Mouse (Mus musculus) myocyte (in vitro differentiated cells): ENCODE data around the gene Prss57. TPM values are rescaled to one million over a fixed set of nuclear protein-coding genes. Genes with fewer than 3 reads are reported as not detected.

Source experiments
- H3K27me3 ChIP-seq: one replicate; pipeline ENCODE4 v1.6.1; 2011; ENCODE audit not compliant: control insufficient read depth, insufficient read depth, insufficient read length
- H3K36me3 ChIP-seq: one replicate; pipeline ENCODE4 v1.6.1; 2011; ENCODE audit not compliant: control insufficient read depth, insufficient read depth
- H3K4me2 ChIP-seq: one replicate; pipeline ENCODE4 v1.6.1; 2011; ENCODE audit warnings: low read depth, control low read depth
- H3K4me3 ChIP-seq: one replicate; pipeline ENCODE4 v1.5.1; 2011; ENCODE audit warnings: mild to moderate bottlenecking, control low read depth, moderate library complexity
- H3K79me2 ChIP-seq: one replicate; pipeline ENCODE4 v1.6.1; 2011; ENCODE audit not compliant: control insufficient read depth, insufficient read depth
- H3ac ChIP-seq: one replicate; pipeline ENCODE4 v1.6.1; 2011; ENCODE audit not compliant: control insufficient read depth, insufficient read length
- CEBPB ChIP-seq: IDR thresholded peaks from 2 replicates; pipeline ENCODE4 v1.6.1; 2011; ENCODE audit warnings: mild to moderate bottlenecking, moderate library complexity; ENCODE audit not compliant: poor library complexity, insufficient read depth, severe bottlenecking
- E2F4 ChIP-seq: IDR thresholded peaks from one replicate; pipeline ENCODE4 v1.6.1; 2011; ENCODE audit warnings: mild to moderate bottlenecking, control low read depth, moderate library complexity; ENCODE audit not compliant: insufficient read depth
- MAX ChIP-seq: IDR thresholded peaks from one replicate; pipeline ENCODE4 v1.6.1; 2011; ENCODE audit warnings: low read depth, mild to moderate bottlenecking, control low read depth
- MYOD1 ChIP-seq, 3 experiments: IDR thresholded peaks; one replicate each; pipeline ENCODE4 v1.6.1; 2011; ENCODE audit warnings: control low read depth in 2 of 3, low read depth in 2 of 3, mild to moderate bottlenecking in 2 of 3, moderate library complexity in 1 of 3; ENCODE audit not compliant: insufficient read length in 2 of 3, control insufficient read depth in 1 of 3
- MYOG ChIP-seq, 3 experiments: IDR thresholded peaks; one replicate each; pipeline ENCODE4 v1.6.1; 2011; ENCODE audit warnings: control low read depth in 2 of 3, low read depth in 2 of 3, mild to moderate bottlenecking in 2 of 3; ENCODE audit not compliant: insufficient read length in 2 of 3, control insufficient read depth in 1 of 3, insufficient read depth in 1 of 3
- POLR2A ChIP-seq: IDR thresholded peaks from one replicate; pipeline ENCODE4 v1.6.1; 2011; ENCODE audit warnings: low read depth, mild to moderate bottlenecking, control low read depth, moderate library complexity; ENCODE audit not compliant: insufficient read length
- POLR2AphosphoS2 ChIP-seq: IDR thresholded peaks from one replicate; pipeline ENCODE4 v1.6.1; 2011; ENCODE audit warnings: low read depth, control low read depth; ENCODE audit not compliant: insufficient read length
- REST ChIP-seq: IDR thresholded peaks from one replicate; pipeline ENCODE4 v1.6.1; 2011; ENCODE audit warnings: mild to moderate bottlenecking, control low read depth, moderate library complexity; ENCODE audit not compliant: insufficient read depth, insufficient read length
- SRF ChIP-seq: IDR thresholded peaks from one replicate; pipeline ENCODE4 v1.6.1; 2011; ENCODE audit warnings: low read depth; ENCODE audit not compliant: control insufficient read depth, insufficient read length
- TCF12 ChIP-seq: IDR thresholded peaks from one replicate; pipeline ENCODE4 v1.6.1; 2011; ENCODE audit warnings: mild to moderate bottlenecking, control low read depth; ENCODE audit not compliant: poor library complexity, insufficient read depth, severe bottlenecking
- TCF3 ChIP-seq: IDR thresholded peaks from one replicate; pipeline ENCODE4 v1.6.1; 2011; ENCODE audit warnings: low read depth, control low read depth; ENCODE audit not compliant: insufficient read length
- USF1 ChIP-seq: IDR thresholded peaks from one replicate; pipeline ENCODE4 v1.6.1; 2011; ENCODE audit warnings: low read depth, mild to moderate bottlenecking, control low read depth, moderate library complexity
- polyA plus RNA-seq: library from polyadenylated mRNA; unstranded; fragments of >200 nt; fragmentation: generic; extraction: Trizol; gene quantifications from one replicate; pipeline ENCODE4 v1.2.1, GENCODE M21; 2012; ENCODE audit warnings: missing spikeins

The Prss57 gene
- polyA plus RNA-seq, 1 experiment: 0.07 TPM

- no peak overlapping the region for H3K4me3 ChIP-seq
- TF ChIP-seq CEBPB (no peak), SRF (no peak), TCF3 (no peak), REST (no peak)
- no peaks in the 10 kb centered on the region for H3K36me3 ChIP-seq
- H3K79me2 ChIP-seq: no peaks in the 10 kb centered on the region
- no peak overlapping the region for H3ac ChIP-seq
- H3K4me2 ChIP-seq: no peak overlapping the region
- no peaks in the 10 kb centered on the region for H3K27me3 ChIP-seq
Measured at GRCm38 (mm10) chr10:79773208-79773607, 17.6 kb downstream of the Prss57 start.

GRCm38 (mm10) chr10:79772320-79772719 lies 18.4 kb downstream of the Prss57 start:
- Histone ChIP-seq H3K36me3 (no peaks in the 10 kb centered on the region), H3ac (no peak overlapping the region), H3K4me2 (no peak overlapping the region), H3K27me3 (no peaks in the 10 kb centered on the region), H3K4me3 (no peak overlapping the region), H3K79me2 (no peaks in the 10 kb centered on the region)
- TF ChIP-seq CEBPB (no peak), SRF (no peak), MYOD1 (IDR thresholded peaks at IDR 0.05; ENCODE audit: control insufficient read depth in 1 of 3, insufficient read length in 2 of 3, low read depth in 2 of 3) (no peak), MYOG (IDR thresholded peaks at IDR 0.05; ENCODE audit: control insufficient read depth in 1 of 3, insufficient read depth in 1 of 3, insufficient read length in 2 of 3, low read depth in 2 of 3) (no peak), TCF3 (no peak), POLR2A (no peak), E2F4 (no peak), TCF12 (no peak), REST (no peak), USF1 (no peak), POLR2AphosphoS2 (no peak), MAX (no peak)

- Histone ChIP-seq H3K36me3 (no peaks in the 10 kb centered on the region), H3K79me2 (peaks cover 22% of the 10 kb centered on the region), H3K4me3 (no peak overlapping the region), H3K27me3 (no peaks in the 10 kb centered on the region), H3K4me2 (no peak overlapping the region), H3ac (no peak overlapping the region)
- TF ChIP-seq REST: no peak
- no peak for TF ChIP-seq SRF
- TF ChIP-seq CEBPB: no peak
- no peak for TF ChIP-seq POLR2A
- no peak for TF ChIP-seq TCF3
- no peak for TF ChIP-seq MYOD1 (IDR thresholded peaks at IDR 0.05; ENCODE audit: control insufficient read depth in 1 of 3, insufficient read length in 2 of 3, low read depth in 2 of 3)
- no peak for TF ChIP-seq USF1
- TF ChIP-seq POLR2AphosphoS2: no peak
- no peak for TF ChIP-seq MYOG (IDR thresholded peaks at IDR 0.05; ENCODE audit: control insufficient read depth in 1 of 3, insufficient read depth in 1 of 3, insufficient read length in 2 of 3, low read depth in 2 of 3)
- TF ChIP-seq MAX: no peak
- TF ChIP-seq E2F4: no peak
- no peak for TF ChIP-seq TCF12
Measured at GRCm38 (mm10) chr10:79769329-79769728, 21.4 kb downstream of the Prss57 start.

DNA sequence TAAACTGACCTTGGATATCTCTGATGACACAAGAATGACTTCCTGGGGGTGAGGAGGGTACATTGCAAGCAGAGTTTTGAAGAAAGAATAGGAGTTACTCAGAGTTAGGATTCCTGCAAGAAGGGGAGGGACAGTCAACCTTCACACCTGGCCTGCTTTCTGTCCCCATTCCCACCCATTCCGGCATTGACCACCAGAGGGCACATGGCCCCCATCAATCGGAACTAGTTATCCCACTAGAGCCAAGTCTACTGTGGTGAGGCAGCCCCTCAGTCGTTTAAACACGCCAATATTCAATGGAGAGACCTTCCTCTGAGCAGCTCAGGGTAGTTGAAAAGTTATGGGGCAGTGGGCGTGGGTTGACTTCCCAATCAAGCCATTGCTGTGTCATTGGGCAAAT lies 22.4 kb downstream of the Prss57 start:
- no peak overlapping the region for H3K4me3 ChIP-seq
- no peaks in the 10 kb centered on the region for H3K27me3 ChIP-seq
- TF ChIP-seq E2F4 (no peak), CEBPB (no peak), REST (no peak), MYOG (IDR thresholded peaks at IDR 0.05; ENCODE audit: control insufficient read depth in 1 of 3, insufficient read depth in 1 of 3, insufficient read length in 2 of 3, low read depth in 2 of 3) (no peak), TCF3 (no peak)
- peaks cover 32% of the 10 kb centered on the region for H3K79me2 ChIP-seq
- no peak overlapping the region for H3ac ChIP-seq
- H3K36me3 ChIP-seq: no peaks in the 10 kb centered on the region
- peak overlapping the region; percentile 67 for H3K4me2 ChIP-seq

- TF ChIP-seq MYOG (IDR thresholded peaks at IDR 0.05; ENCODE audit: control insufficient read depth in 1 of 3, insufficient read depth in 1 of 3, insufficient read length in 2 of 3, low read depth in 2 of 3): peak in 1 of 3 experiments; percentile 13
- TF ChIP-seq SRF: no peak
- Histone ChIP-seq H3K4me2 (peak overlapping the region; percentile 67), H3ac (no peak overlapping the region), H3K27me3 (no peaks in the 10 kb centered on the region), H3K4me3 (peak overlapping the region; percentile 65), H3K36me3 (no peaks in the 10 kb centered on the region), H3K79me2 (peaks cover 40% of the 10 kb centered on the region)
Measured at GRCm38 (mm10) chr10:79767372-79768244, 23.2 kb downstream of the Prss57 start.
